Mouse (Mus musculus) thymus, postnatal 0 days (tissue): Measurements from ENCODE around the gene Prkce. TPM values are rescaled to one million over a fixed set of nuclear protein-coding genes. Genes with fewer than 3 reads are reported as not detected.

Source experiments
- DNase-seq: peaks from one replicate; pipeline ENCODE4 v3.0.0-alpha.2; 2015; ENCODE audit warnings: low spot score
- polyA plus RNA-seq: library from polyadenylated mRNA; unstranded; fragments of >200 nt; fragmentation: Nextera tagmentation; extraction: Ambion mirVana; gene quantifications from 2 replicates; pipeline ENCODE4 v1.2.1, GENCODE M21; 2015

Gene Prkce
- polyA plus RNA-seq, 1 experiment from 2014 or later, result 1.6 TPM

- DNase-seq, result no peak
Measured at GRCm38 (mm10) chr17:86360849-86361248, 193.3 kb downstream of the Prkce start.

GRCm38 (mm10) chr17:86363356-86363755 lies 195.8 kb downstream of the Prkce start:
- no peak for DNase-seq

GRCm38 (mm10) chr17:86364349-86365075 lies 196.9 kb downstream of the Prkce start:
- DNase-seq, result no peak

- no peak for DNase-seq
Measured at GRCm38 (mm10) chr17:86366919-86367318, 199.3 kb downstream of the Prkce start.

GRCm38 (mm10) chr17:86367676-86368075 lies 200.1 kb downstream of the Prkce start:
- DNase-seq, result no peak

GRCm38 (mm10) chr17:86370106-86370742 lies 202.6 kb downstream of the Prkce start:
- DNase-seq, result no peak

GRCm38 (mm10) chr17:86371101-86371561 lies 203.5 kb downstream of the Prkce start:
- no peak for DNase-seq

- DNase-seq, result no peak
Measured at GRCm38 (mm10) chr17:86376389-86376788, 208.8 kb downstream of the Prkce start.

GRCm38 (mm10) chr17:86377863-86378262 lies 210.3 kb downstream of the Prkce start:
- DNase-seq, result no peak

- DNase-seq, result no peak
Measured at GRCm38 (mm10) chr17:86378611-86379010, 211.0 kb downstream of the Prkce start.

- DNase-seq, result no peak
Measured at GRCm38 (mm10) chr17:86379405-86380137, 212.0 kb downstream of the Prkce start.

GRCm38 (mm10) chr17:86381464-86381863 lies 213.9 kb downstream of the Prkce start:
- DNase-seq, result no peak

- no peak for DNase-seq
Measured at GRCm38 (mm10) chr17:86382885-86383284, 215.3 kb downstream of the Prkce start.

GRCm38 (mm10) chr17:86383699-86384572 lies 216.4 kb downstream of the Prkce start:
- no peak for DNase-seq

- no peak for DNase-seq
Measured at GRCm38 (mm10) chr17:86392475-86392874, 224.9 kb downstream of the Prkce start.

GRCm38 (mm10) chr17:86393191-86393590 lies 225.6 kb downstream of the Prkce start:
- no peak for DNase-seq

- no peak for DNase-seq
Measured at GRCm38 (mm10) chr17:86397097-86397496, 229.5 kb downstream of the Prkce start.

- no peak for DNase-seq
Measured at GRCm38 (mm10) chr17:86397647-86398046, 230.1 kb downstream of the Prkce start.

GRCm38 (mm10) chr17:86398226-86398625 lies 230.6 kb downstream of the Prkce start:
- DNase-seq, result no peak

GRCm38 (mm10) chr17:86400032-86400431 lies 232.4 kb downstream of the Prkce start:
- no peak for DNase-seq
